Mouse (Mus musculus) small intestine, adult 2 months (tissue): ENCODE results near the gene Rbm20. TPM values are rescaled to one million over a fixed set of nuclear protein-coding genes. Genes with fewer than 3 reads are reported as not detected.

ENCODE experiments used
- H3K27ac ChIP-seq: fragments of 200-500 bp; 2 replicates; pipeline ENCODE4 v1.5.1; 2012; ENCODE audit warnings: low read depth, low read length, control low read depth, inconsistent platforms; ENCODE audit not compliant: insufficient read depth
- H3K27me3 ChIP-seq: fragments of 200-500 bp; 2 replicates; pipeline ENCODE4 v1.6.1; 2012; ENCODE audit warnings: mild to moderate bottlenecking, moderate library complexity, low read length, inconsistent platforms; ENCODE audit not compliant: control insufficient read depth, insufficient read depth
- H3K36me3 ChIP-seq: fragments of 200-500 bp; 2 replicates; pipeline ENCODE4 v1.6.1; 2012; ENCODE audit warnings: mild to moderate bottlenecking, low read length, control low read depth, inconsistent platforms; ENCODE audit not compliant: control insufficient read depth, insufficient read depth
- H3K4me1 ChIP-seq: fragments of 200-500 bp; 2 replicates; pipeline ENCODE4 v1.6.1; 2012; ENCODE audit warnings: low read length, inconsistent platforms, mixed read lengths; ENCODE audit not compliant: control insufficient read depth, insufficient read depth, insufficient read length
- H3K4me3 ChIP-seq: fragments of 200-500 bp; 2 replicates; pipeline ENCODE4 v1.5.1; 2012; ENCODE audit warnings: low read depth, mild to moderate bottlenecking, control low read depth, inconsistent platforms, low read length, moderate library complexity
- CTCF ChIP-seq: fragments of 200-500 bp; IDR thresholded peaks from 2 replicates; pipeline ENCODE4 v1.5.1; 2012; ENCODE audit warnings: low read depth, mild to moderate bottlenecking, control low read depth, inconsistent platforms, low read length, moderate library complexity, mixed read lengths; ENCODE audit not compliant: insufficient replicate concordance, insufficient read length; ENCODE audit errors: extremely low read depth
- POLR2A ChIP-seq: fragments of 200-500 bp; IDR thresholded peaks from 2 replicates; pipeline ENCODE4 v1.6.1; 2012; ENCODE audit warnings: low read depth, mild to moderate bottlenecking, control low read depth, inconsistent platforms, low read length, moderate library complexity
- WGBS: fragments of 180-500 bp; shearing (Covaris S2); methylation state at CpG from one replicate; pipeline ENCODE4 v1.1.7; 2018; 5-methylcytosine and 5-hydroxymethylcytosine counted together
- polyA plus RNA-seq: library from polyadenylated mRNA; depleted of rRNA; stranded (reverse); fragments of >200 nt; gene quantifications from 2 replicates; pipeline ENCODE4 v1.2.3, GENCODE M21; 2012

Gene Rbm20
- polyA plus RNA-seq, 1 experiment = 0.16 TPM

DNA sequence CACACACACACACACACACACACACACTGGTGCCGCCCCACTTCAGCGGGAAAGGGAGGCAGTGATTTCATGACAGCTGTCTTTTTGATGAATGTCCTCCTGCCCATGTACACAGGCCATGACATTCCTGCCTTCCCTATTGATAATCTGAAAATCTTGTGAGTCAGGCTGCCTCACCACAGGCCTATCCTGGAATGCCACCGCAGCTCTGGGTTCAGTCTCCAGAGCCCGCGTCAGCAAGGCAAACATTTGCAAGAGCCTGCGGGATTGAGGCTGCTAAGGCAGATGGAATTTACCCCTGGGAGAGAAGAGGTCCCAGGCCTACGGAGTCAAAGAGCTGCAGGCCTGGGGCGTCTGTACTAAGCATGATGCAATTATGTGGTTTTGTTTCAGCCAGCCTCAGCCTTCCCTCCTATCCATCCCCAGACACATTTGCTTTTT, 54.7 kb downstream of the Rbm20 start:
- TF ChIP-seq POLR2A (no peak), CTCF (no peak)
- Histone ChIP-seq H3K36me3 (no peaks in the 10 kb centered on the region), H3K27ac (no peak overlapping the region), H3K4me1 (no peaks in the 10 kb centered on the region), H3K27me3 (no peaks in the 10 kb centered on the region), H3K4me3 (no peak overlapping the region)
- WGBS = 53% methylated on average over 8 of the region's 8 CpGs

DNA sequence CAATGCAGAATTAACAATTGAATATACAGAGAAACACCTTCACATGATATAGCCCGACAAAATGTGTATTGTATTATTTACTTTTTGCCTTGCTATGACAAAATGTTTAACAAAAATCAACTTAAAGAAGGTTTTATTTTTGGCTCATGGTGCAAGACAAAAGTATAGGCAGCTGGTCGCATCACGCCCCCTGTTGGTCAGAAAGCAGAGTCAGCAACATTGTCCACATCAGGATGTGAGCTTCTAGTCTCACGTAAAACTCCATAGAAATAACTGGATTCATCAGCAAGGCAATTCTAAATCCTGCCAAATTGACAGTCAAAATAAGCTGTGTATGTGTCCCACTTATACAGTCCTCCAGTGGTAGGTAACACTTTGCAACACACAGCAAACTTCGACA, 57.7 kb downstream of the Rbm20 start:
- WGBS = 54% methylated on average over 5 of the region's 5 CpGs
- H3K36me3 ChIP-seq = no peaks in the 10 kb centered on the region
- no peak overlapping the region for H3K4me3 ChIP-seq
- no peak for TF ChIP-seq POLR2A
- TF ChIP-seq CTCF = peak; percentile 28; the same call in 1 of the 2 replicates
- H3K4me1 ChIP-seq = no peaks in the 10 kb centered on the region
- H3K27ac ChIP-seq = no peak overlapping the region
- H3K27me3 ChIP-seq = no peaks in the 10 kb centered on the region

DNA sequence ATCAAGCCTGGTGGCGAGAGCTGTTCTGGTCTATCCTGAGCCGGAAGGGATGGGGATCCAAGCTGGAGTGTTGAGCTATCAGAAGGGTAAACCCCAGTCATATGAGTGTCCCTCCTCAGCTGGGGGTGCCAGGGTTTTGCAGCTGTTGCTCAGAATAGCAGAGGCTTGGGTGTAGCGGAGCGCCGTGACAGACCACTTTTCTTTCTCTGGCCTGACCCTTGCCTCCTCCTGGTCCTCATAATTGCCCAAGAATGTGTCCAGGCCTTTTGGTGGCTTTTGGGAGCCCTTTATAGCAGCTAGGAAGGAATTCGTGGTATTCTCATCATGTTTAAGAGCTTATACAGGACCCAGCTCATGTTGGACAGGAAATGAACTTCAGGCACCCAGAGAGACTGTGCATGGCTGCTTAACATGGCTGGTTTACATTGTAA, 61.6 kb downstream of the Rbm20 start:
- 79% methylated on average over 6 of the region's 6 CpGs for WGBS
- no peaks in the 10 kb centered on the region for H3K4me1 ChIP-seq
- H3K27ac ChIP-seq = no peak overlapping the region
- H3K4me3 ChIP-seq = no peak overlapping the region
- TF ChIP-seq CTCF (no peak), POLR2A (no peak)
- H3K36me3 ChIP-seq = no peaks in the 10 kb centered on the region
- no peaks in the 10 kb centered on the region for H3K27me3 ChIP-seq

DNA sequence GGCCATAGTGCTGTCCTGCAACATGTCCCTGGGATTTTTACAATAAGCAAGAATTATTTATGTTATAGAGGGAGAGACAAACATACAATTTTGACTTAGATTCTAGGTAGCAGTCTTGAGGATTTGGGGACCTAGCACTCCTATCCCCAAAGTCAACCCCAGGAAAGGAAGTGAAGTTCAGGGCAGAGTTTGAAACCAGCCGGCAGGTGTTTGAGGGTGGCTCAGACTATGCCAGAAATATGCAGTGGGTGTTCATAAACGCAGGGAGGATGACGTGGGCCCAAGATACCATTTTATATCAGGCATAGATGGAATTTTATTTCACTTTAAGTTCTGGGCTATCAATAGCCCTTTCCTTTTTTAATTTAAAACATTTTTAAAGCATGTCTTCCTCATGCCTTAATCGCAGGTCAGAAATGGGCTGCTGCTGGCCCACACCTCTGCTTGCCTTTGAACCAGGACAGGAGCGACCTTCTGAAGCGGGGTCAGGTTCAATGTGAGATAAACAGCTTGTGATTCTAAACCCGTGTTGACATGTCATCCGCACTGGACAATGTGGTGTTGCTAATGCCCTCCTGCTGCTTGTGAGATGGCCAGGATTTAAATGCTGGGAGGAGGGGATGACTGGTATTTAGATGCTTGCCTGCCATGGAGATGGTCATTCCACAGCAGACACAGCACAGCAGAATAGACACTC, 62.6 kb downstream of the Rbm20 start:
- no peaks in the 10 kb centered on the region for H3K27me3 ChIP-seq
- WGBS = 79% methylated on average over 8 of the region's 8 CpGs
- H3K27ac ChIP-seq = no peak overlapping the region
- H3K4me3 ChIP-seq = no peak overlapping the region
- TF ChIP-seq POLR2A (no peak), CTCF (no peak)
- no peaks in the 10 kb centered on the region for H3K4me1 ChIP-seq
- H3K36me3 ChIP-seq = no peaks in the 10 kb centered on the region

DNA sequence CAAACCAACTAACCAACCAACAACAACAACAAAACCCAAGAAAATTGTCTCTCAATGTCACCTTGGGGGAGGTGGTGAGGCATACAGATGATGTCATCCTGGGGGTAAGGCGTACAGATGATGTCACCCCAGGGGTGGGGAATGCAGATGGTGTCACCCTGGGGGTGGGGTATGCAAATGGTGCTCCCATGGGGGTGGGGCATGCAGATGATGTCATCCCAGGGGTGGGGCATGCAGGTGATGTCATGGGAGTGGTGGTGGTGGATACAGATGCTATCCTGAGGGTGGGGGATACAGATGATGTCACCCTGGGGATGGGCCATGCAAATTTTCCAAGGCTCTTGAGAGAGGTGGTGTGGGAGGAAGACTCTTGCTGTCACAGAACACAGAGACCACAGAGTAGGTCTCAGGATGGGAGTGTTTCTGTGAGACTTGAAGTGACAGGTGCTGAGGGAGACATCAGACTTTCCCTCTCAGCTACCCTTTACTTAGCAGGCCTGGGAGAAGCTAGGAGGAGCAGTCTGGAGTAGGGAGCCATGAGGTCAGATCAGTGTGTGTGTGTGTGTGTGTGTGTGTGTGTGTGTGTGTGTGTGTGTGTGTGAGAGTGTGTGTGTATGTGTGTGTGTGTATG, 63.8 kb downstream of the Rbm20 start:
- no peaks in the 10 kb centered on the region for H3K4me1 ChIP-seq
- no peak overlapping the region for H3K4me3 ChIP-seq
- TF ChIP-seq CTCF (no peak), POLR2A (no peak)
- no peaks in the 10 kb centered on the region for H3K36me3 ChIP-seq
- H3K27me3 ChIP-seq = no peaks in the 10 kb centered on the region
- 82% methylated on average over 1 of the region's 1 CpGs for WGBS
- no peak overlapping the region for H3K27ac ChIP-seq

DNA sequence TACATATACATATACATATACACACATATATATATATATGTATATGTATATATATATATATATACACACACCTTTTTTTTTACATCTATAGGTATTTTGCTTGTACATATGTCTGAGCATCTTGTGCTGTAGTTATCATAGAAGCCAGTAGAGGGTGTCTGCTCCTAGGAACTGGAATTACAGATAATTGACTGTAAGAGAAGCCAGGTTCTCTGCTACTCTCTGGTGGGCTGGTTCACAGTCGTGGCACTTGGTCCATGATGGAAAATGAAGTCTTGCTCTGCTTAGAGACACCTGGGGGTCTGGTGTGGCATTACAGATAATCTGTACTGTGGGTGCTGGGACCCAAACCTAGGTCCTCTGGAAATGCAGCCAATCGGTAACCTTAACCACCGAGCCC, 64.8 kb downstream of the Rbm20 start:
- WGBS = 61% methylated on average over 3 of the region's 3 CpGs
- Histone ChIP-seq H3K36me3 (no peaks in the 10 kb centered on the region), H3K27ac (no peak overlapping the region), H3K4me3 (no peak overlapping the region), H3K27me3 (no peaks in the 10 kb centered on the region), H3K4me1 (no peaks in the 10 kb centered on the region)
- TF ChIP-seq CTCF (peak; percentile 20; the same call in 1 of the 2 replicates), POLR2A (no peak)

DNA sequence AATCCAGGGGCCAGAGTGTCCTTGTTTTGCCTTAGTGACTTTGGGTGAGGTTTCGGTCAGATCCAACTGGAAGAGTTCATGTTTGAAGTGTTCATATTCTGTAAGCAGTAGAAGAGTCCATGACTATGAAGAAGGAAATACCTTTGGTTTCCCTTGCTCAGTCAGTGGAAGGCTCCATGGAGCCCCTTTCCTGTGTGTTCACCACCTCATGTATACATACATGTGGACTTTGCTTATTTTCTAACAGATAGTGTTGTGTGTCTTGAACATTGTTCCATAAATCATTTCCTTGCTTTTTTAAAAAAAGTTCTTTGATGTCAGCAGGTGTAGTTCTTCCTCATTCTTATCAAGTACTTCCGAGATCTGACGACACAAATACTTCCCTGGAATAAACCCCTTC, 68.2 kb downstream of the Rbm20 start:
- H3K36me3 ChIP-seq = no peaks in the 10 kb centered on the region
- H3K27me3 ChIP-seq = no peaks in the 10 kb centered on the region; the same call in 1 of the 2 replicates
- WGBS = 44% methylated on average over 3 of the region's 3 CpGs
- TF ChIP-seq POLR2A = no peak
- TF ChIP-seq CTCF = no peak
- no peak overlapping the region for H3K27ac ChIP-seq
- no peak overlapping the region for H3K4me3 ChIP-seq
- no peaks in the 10 kb centered on the region for H3K4me1 ChIP-seq

DNA sequence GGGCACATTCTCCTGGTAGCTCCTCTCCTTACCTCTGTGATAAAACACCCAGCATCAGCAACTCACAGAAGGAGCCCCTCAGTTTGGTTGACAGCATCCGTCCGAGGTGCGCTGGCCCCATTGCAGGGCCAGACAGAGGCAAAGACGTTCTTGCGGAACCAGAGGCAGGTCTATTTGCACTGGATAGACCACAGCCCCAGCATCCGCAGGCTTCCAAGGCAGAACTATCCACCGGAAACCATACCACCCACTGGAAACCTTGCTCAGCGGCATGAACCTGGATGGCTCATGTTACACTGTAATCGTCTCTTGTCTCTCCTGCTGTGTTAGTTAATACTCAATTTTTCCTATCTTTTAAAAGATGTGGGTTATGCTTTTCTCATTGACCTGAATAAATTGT, 69.0 kb downstream of the Rbm20 start:
- Histone ChIP-seq H3K36me3 (no peaks in the 10 kb centered on the region), H3K4me3 (no peak overlapping the region), H3K27me3 (no peaks in the 10 kb centered on the region; the same call in 1 of the 2 replicates), H3K27ac (no peak overlapping the region), H3K4me1 (no peaks in the 10 kb centered on the region)
- TF ChIP-seq CTCF (no peak), POLR2A (no peak)
- WGBS = 82% methylated on average over 9 of the region's 9 CpGs
